Mouse (Mus musculus) right cerebral cortex, postnatal 14 days (tissue): Measurements from ENCODE around the gene Sqor.

Experiments used
- DNase-seq: peaks from one replicate; pipeline ENCODE4 v3.0.0; 2022

Sqor gene

DNA sequence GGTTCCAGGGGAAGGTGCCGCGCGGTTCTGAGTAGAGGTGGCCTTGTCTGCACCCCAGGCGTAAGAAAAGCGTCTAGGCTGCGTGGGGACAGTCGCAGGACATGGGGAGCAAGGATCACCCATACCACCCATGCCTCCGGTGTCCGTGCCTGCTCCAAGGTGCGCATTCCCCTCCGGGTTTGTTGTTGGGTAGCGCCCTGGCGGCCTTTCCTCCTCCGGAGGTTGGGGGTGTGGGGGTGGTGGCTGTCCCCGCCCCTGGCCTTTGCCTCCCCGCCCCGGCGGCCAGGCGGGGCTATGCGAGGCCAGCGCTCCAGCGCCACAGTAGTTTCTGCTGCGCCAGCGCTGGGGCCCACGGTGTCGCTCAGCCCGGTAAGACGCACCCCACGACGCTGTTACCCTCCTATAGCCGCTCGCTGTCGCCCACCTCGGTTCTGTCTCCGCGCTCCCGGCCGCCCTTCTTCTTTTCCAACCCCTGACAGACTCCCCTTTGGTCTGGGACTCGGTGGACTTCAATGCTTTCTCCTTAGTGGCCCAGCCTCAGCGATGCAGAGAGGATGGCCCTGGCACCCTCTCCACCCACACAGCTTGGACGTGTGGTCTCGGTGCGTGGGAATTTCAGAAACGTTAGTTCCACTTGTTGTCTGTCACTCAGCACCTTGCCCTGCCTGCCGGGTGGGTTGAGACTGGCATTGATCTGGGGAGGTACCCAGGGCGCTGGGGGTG lies at the start of gene Sqor:
Sqor (plus strand) TSS at position 167 of the 723 bp plus-strand sequence.
- DNase-seq: peak; percentile 35

DNA sequence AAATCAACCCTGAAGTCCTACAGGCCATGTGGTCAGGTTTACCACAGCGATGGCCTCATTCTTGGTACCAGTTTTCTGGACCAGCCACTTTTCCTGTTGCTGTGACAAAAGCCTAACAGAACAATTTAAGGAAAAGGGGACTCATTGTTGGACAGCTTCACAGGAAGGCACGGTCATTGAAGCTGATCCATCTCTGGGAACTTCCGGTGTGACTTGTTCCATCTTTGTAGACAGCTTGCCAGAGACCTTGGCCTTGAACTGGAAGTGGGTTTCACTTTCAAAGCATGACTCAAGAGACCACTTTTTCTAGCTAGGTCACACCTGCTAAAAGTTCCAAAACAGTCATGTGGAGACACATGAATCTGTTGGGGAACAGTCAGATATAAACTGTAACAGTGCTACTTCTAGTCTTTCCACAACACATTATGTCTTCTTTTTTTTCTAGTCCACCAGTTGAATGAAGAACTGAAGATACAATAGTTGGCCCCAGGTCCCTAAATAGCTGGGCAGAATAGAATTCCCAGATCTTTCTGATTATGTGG lies 48.7 kb upstream of the Sqor start:
- DNase-seq: no peak

DNA sequence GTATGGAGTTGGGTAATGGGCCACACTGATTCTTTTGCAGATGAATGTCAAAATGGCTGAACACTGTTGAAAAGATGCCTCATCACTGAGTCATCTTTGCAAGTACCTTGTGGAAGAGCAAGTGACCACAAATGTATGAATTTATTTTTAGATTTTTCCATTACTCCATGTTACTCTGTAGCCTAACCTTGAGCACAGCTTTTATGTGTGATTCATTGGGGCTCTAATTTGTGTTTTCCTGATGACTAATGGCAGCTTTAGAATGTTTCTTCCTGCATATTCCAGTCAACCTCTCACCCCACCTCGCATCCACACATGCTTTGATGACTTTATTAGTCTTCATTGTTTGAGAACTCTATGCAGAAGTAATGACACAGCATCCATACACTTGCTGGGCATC lies 45.8 kb upstream of the Sqor start:
- DNase-seq: no peak

DNA sequence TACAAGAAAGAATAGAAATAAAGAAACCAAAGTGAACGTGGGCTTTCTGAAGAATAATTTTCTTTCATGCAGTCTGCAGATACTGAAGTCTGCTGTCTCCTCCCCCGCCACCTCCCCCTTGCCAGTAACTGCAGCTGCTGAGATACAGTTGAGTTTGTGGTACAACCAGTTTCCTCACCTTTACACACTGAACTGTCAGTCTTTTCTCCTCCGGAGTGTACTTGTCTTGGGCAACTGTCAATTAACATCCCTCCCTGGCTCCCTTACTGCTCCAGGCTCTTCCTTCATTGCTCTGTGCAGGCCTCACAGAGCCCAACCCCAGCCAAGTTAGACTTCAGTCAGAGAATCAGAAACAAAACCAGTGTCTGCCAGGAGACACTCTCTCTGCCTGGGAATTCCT lies 44.5 kb upstream of the Sqor start:
- no peak for DNase-seq

DNA sequence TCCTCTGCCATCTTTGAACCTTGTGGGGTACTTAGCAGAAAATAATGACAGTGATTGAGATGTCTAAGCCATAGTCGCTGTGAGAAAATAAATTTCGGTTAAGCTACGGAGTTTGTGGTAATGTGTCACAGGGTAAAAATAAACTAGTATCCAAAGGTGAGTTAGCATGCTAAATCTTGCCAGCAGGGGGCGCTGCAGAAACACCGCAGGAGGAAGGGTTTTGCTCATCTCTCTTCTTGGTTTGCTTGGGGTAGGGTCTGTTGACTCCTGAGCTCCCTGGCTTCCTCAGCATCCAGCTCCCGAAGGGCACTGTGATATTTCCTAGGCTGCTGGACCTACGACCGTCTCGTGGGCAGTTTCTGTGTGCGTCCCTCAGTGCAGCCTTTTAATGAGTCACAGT lies 39.4 kb upstream of the Sqor start:
- peak; percentile 28 for DNase-seq

DNA sequence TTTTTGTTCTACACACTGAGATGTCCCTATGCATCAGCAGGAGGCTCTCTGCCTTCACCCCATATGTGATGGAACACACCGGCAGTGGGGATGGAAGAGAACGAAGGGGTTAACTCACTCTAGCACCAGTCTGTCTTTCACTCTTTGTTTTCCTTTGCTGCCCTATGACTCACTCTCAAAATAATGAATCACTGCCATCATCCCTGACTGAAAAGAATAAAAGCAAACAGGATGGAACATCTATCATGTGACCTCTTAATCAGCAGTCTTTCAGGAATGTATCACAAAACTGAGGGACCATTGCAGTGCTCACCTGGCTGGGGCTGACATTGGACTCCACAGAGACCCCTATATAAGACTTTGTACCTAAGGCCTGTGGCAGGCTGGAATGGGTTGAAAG lies 33.6 kb upstream of the Sqor start:
- no peak for DNase-seq

DNA sequence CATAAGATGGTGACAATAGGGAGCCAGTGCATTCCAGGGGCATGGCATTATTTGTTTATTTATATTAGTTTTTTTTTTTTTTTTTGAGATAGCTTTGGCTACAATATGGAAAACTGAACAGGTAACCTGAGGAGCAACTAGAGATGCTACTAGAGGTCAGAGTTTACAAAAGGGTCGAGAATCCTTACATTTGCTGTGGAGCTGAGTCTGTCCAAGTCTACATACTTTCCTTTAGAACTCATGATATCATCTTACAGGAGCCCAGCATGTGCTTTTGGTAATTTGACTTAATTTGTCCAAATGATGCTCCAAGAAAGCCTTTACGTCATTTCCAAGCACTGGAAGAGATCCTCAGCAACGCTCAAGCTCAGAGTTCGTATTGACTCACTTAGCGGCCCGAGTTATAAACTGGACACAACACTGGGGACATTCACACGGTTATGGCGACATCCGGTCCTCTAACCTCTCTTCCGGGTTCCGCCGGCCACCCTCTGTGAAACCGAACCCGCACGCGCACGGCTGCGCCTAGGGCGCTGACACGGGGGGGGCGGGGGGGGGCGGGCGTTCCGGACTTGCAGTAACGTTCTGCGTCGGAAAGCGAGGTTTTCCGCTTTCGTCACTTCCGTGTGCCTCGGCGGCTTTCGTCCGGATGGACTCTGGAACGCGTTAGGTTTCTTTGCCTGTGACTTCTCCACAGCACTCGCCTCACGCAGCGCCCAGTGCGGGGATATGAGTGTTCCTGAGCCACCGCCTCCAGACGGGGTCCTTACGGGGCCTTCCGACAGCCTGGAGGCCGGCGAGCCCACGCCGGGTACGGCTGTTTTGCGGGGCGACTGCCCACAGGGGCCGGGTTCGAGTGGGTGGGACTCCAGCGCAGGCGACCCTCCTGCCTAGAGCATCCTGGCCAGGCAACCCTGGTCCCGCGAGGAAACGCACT lies 26.9 kb upstream of the Sqor start, which contains the start of gene Bloc1s6:
Bloc1s6 (plus strand) TSS at position 610 of the 937 bp plus-strand sequence.
- peak; percentile 91 for DNase-seq

DNA sequence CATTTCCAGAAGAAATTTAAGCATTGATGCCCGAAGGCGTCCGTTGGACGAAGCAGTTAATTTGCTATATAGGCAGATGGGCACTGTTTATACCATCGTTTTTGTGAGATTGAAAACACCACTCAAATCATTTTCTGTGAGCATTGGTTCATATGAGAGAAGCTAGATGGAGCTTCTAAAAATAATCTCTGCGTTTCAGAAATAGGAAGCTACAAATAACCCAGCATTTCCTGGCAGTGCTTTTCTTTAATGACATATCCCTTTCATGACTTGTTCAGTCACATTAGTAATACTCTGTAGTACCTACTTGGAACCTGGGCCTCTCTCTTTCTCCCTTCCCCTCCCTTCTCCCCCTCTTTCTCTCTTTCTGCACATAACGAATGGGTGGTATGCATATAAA lies 26.0 kb upstream of the Sqor start:
- no peak for DNase-seq

DNA sequence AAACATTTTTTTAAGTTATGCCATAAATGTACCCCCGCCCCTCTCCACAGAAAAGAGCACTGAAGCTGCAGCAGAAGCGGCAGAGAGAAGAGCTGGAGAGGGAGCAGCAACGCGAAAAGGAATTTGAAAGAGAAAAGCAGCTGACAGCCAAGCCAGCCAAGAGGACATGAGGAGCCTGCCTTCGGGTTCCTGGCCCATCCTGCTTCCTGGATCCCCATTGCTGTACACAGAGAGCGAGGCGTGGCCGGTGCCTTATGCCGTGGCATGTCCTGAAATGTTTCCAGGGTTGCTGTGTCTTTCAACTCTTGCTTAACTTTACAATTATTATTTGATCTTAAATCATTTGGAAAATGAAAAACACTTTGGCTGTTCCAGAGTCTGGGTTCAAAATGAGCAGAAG lies 18.6 kb upstream of the Sqor start:
- no peak for DNase-seq

DNA sequence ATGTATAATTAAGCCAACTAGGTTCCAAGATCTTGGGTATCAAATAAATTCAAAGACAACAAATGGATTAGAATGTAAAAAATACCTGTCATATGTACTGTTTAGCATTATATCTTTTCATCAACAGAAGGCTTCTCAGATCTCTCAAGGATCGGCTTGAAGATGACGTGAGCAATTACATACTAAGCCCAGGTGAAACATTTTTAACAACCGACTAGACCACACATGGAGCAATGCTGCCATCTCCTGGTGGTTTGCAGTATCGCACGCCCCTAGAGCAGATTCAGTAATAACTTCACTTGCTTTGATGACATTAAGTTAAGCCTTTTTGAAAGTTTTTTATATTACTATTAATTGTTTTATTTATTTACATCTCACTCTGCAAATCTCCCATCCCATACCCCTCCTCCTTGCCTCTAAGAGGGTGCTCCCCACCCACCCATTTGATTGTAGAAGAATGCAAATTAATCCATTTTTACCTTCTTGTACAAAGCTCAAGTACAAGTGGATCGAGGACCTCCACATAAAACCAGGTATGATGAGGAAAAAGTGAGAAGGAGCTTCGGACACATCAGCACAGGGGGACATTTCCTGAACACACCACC lies 11.2 kb upstream of the Sqor start:
- DNase-seq: peak; percentile 50

DNA sequence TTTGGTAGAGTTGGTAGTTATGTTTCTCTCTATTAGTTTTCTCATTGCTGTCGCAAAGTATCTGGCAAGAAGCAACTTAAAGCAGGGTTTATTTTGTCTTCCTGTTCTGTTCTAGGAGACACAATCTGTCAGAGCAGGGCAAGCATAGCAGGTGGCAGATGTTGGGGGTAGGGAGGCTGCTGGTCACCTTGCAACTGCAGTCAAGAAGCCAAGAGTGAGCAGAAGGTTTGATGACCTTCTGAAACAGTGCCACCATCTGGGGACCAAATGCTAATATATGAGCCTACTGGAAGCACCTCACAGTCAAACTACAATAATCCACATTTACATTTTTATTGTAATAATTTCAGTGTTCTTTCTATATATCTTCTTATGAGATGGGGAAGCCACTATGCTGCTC lies 5.2 kb upstream of the Sqor start:
- DNase-seq: no peak

DNA sequence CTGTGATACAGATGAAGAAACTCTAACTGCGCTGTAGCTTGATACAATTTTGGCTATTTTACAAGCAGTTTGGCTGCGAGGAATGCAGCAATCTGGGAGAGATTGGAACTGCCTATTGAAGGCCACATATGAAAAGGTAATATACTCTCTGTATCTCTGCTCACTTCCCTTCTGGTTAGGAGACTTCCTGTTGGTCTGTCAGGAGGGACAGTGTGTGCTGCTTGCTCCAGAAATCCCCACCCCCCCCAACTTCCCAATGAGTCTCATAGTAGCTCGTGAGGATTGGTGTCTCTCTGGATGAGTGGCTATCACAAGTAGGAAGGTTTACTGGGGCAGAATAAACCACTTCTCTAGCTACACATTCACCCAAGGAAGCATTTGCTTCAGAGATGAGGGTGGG lies 2.0 kb upstream of the Sqor start:
- no peak for DNase-seq

DNA sequence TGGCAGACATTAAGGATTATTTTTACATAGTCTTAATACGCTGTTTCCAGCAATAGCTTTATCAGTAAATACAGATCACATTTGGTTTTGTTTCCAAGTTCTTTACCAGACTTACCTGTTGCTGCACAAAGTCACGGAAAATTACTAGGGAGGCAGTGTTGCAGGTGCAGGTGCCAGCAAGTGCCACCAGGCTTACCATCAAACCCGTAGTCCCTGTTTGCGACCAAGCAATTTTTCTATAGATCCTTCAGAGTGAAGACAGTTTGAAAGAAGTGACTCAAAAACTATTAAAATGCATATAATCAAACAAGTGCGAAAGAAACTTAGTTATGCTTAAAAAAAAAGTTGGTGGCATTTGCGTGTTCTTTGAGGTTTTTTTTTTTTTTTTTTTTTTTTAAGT lies 511 bp upstream of the Sqor start:
- DNase-seq: no peak

DNA sequence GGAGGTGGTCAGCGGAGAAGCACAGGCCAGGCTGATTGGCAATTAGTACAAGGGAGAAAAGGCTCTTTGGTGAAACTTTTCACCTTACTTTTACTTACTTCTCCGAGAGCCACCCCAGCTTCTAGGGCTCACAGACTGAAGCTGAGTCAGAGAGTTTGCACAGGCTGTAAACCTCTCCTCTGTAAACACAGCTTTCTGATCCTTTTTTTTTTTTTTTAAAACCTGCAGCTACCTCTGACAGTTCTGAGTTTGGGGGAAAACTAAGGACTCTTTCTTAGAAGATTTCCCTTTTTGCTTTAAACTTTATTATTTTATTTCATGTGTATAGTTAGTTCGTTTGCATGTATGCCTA lies 733 bp downstream of the Sqor start:
- no peak for DNase-seq

DNA sequence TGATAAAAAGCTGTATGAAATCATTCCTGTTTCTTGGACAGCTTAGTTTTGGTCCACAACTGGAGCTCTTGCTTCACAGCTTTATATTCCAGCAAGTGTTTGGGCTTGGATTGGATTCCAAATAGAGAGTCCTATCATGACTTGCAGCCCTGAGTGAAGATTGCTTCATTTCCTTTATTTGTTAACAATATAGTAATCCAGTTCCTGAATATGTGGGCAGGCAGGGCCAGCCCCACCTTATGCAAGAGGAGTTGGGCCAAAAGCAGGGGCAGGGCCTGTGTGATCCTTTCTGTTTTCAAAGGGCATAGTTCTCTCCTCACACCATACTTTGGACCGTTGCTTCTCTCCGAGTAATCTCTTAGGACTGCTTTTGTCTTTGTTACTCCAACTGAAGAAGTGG lies 6.0 kb downstream of the Sqor start:
- DNase-seq: no peak

DNA sequence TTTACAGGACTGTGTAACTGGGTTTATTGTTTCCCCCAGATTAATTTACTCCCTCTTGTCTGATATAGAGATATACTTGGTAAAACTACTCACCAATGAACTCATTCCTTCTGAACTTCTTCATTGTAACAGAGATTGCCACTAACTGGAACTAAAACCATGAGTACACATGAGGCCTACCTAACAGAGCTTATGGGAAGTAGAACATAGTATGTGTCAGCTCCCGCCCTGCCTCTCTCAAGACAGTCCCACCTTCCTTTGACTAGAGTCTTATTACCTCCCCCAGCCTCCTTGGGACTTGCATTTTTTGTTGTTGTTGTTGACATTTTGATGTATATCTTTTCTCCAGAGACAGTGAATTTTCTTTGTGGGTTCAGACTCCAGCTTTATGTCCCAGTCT lies 7.9 kb downstream of the Sqor start:
- DNase-seq: no peak

DNA sequence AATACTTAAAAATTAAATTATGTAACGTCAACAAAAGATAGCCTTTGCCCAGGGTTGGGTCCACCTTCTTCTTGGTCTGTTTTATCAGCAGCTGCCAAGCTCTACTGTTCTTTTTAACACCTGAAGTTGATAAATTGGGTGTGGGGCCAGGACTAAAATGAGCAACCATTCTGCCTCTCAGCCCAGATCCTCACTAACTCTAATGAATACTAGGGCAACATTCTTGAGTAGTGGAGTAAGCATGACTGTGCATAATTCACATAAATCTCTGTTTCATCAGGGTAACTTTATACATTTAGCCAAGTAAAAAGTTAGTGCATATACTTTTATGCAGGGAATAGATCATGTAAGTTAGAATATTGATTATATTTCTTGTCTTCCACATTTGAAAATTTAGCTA lies 10.5 kb downstream of the Sqor start:
- DNase-seq: no peak

DNA sequence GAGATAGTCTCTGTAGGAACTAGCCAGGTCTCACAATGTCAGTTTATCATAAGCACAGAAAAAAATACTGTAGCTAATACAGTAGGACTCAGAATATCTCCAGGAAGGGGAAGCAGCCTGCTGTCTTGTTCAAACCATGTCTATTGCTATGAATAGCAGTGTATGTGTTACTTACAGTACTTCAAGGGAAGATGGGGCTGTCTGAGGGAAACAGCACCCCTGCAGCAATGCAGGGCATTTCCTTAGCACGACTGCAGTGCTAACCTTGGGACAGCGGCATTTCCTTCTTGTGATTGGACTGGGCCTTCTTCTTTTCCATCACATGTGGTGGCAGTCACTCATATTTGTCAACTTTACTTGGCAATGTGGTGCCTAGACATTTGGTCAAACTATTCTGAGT lies 11.8 kb downstream of the Sqor start:
- no peak for DNase-seq

DNA sequence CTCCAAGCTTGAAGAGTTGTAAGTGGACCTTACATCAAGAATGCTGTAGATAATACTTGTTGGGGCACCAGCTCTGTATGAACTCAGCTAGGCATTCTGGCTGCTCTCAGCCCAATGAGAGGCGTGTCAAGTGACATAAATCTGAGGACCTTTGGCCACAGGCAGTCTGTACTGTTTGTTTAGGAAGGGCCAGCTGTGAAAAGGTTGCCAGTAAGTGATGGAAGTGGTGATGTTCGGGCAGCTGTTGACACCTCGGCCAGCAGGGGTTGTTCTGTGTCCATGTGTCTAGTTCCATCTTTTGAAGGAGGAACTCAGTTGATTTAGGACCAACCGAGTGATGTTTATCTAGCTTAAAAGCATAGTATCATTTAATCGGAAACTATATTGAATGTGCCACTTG lies 14.9 kb downstream of the Sqor start:
- no peak for DNase-seq

DNA sequence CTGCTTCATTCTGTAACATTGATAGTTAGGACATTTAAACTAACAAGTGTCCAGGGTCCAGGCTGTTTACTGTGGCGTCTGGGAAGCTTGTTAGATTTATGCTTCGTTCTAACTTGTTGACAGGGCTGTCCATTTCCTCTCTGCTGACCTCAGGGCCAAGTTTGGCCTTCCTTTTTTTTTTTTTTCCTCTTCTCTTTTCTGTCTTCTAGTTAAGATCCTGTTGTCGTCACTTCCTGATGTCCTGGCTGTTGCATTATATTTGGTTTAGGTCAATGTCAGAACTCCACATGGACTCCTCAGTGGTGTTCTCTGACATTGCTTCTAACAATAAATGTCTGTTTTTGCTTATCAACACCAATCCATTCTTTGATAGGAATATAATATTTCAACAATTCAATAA lies 15.4 kb downstream of the Sqor start:
- no peak for DNase-seq

DNA sequence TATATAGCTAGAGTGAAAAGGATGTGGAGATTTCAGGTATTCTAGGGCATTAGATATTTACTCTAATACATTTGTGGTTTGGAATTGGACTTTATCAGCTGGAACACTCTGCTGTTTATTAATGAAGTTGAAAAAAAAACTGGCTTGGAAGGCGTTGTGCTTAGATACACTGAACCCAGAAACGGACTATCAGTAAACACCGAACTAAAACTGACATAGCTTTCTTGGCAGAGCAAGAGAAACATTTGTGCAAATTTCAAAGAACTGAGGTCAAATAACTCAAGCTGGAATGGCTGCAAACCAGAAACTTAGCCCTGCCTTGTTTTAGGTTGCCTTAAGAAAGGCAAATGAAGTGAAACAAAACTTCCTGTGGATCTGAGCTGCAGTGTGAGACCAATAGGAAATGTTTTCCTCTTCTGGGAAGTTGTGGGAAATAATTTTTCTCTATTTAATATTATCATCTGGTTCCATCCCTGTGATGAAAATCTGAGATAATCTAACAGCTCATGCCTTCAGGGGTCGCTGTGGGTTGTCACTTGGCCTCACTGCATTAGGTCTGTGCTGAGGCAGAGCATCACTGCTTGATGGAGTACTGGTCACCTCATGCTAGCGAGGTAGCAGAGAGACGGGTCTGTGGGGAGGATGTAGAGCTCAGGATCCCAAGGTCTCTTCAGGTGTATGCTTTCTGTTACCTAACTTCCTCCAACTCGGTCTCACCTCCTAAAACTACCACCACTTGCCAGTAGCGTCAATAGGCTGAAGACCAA lies 16.7 kb downstream of the Sqor start:
- DNase-seq: no peak

DNA sequence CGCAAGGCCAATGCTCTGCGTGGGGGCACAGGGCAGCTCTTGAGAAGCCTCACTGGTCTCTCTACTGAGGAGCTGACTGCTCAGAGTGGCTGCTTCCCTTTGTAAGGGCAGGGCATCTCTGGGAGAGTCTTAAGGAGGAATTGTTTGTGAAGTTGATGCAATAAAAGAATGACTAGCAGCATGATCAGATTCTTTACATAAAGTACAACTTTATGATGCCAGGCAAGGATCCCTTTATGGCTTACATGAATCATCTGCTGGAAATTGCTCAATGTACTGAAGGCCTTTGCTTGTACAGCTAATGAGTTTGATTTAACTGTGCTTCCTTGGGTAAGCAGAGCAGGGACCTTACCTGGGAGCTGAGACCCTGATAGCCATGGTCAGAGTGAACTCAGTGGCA lies 18.7 kb downstream of the Sqor start:
- no peak for DNase-seq

DNA sequence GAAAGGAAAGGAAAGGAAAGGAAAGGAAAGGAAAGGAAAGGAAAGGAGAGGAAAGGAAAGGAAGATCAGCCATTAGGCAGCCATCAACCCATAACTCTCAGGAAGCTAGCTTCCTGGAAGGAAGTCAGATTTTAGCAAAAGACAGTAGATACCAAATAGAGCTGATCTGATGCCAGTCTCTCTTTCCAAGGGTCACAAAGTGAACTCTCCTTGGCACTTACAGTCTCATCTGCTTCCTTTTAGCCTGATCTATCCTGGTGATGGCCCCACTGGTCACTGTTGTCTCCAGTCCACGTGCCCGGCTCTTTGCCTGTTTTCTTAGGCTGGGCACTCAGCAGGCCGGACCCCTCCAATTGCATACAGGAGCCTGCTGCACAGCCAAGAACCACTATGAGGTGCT lies 19.7 kb downstream of the Sqor start:
- no peak for DNase-seq
